Mouse (Mus musculus): ENCODE data around the gene Sec14l5. TPM values are rescaled to one million over a fixed set of nuclear protein-coding genes. Genes with fewer than 3 reads are reported as not detected.
A peak's percentile ranks its signal among the peaks of the same experiment; 100 is the strongest.

Gene Sec14l5
- polyA plus RNA-seq, 1 experiment from 2014 or later: 0.81 TPM

DNA sequence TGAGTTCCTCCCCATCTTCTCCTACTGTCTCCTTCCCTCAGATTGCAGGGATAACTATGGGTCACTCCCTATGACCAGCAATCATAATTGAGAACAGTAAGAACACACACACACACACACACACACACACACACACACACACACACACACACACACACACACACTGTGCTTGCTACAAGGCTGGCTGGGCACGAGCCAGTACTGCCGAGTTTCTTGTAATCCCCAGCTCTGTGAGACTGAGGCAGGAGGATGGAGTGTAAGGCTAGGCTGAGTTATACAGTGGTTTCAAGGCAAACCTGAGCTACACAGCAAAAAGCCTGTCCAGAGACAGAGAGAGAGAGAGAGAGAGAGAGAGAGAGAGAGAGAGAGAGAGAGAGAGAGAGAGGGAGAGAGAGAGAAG is 16.7 kb upstream of the Sec14l5 start:
- Histone ChIP-seq H3K9ac (ENCODE audit: low read length) (no peak overlapping the region), H3K4me1 (ENCODE audit: control insufficient read depth, insufficient read depth, low read length) (peaks cover 8% of the 10 kb centered on the region; the same call in 1 of the 2 replicates), H3K4me2 (ENCODE audit: low read depth) (no peak overlapping the region), H3K27me3 (ENCODE audit: control insufficient read depth, insufficient read depth, low read length) (peaks cover 35% of the 10 kb centered on the region), H3K9me3 (ENCODE audit: control insufficient read depth, low read length) (no peaks in the 10 kb centered on the region), H3K36me3 (ENCODE audit: control insufficient read depth, insufficient read depth, low read length) (no peaks in the 10 kb centered on the region), H3K4me3 (ENCODE audit: low read depth, low read length) (no peak overlapping the region), H3K27ac (ENCODE audit: low read depth, low read length) (no peak overlapping the region)
- DNase-seq (ENCODE audit: low spot score): no peak
- 39% methylated on average over 2 of the region's 2 CpGs for whole genome bisulfite sequencing
- ATAC-seq (ENCODE audit: insufficient read depth, low FRiP score, low TSS enrichment): no peak

DNA sequence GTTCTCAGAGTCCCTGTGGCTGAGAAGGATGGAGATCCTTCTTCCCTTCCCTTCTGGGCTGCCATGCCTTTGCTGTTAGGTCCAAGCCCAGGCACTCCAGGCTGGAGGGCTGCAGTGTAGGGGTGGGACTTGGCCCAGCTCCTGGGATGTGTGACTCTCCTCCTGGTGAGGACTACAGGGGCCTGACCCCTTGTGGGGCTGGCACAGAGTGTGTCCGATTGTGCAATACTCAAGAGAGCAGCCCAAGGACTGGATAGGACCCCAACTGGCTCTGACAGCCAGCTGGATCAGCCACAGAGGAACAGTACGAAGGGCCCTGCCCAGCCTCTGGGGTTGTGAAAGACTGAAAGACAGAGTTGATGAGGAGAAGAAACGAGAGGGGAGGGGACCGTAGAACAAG is 16.1 kb upstream of the Sec14l5 start:
- ATAC-seq (ENCODE audit: insufficient read depth, low FRiP score, low TSS enrichment): no peak
- Histone ChIP-seq H3K27me3 (ENCODE audit: control insufficient read depth, insufficient read depth, low read length) (peaks cover 35% of the 10 kb centered on the region), H3K9me3 (ENCODE audit: control insufficient read depth, low read length) (no peaks in the 10 kb centered on the region), H3K27ac (ENCODE audit: low read depth, low read length) (no peak overlapping the region), H3K36me3 (ENCODE audit: control insufficient read depth, insufficient read depth, low read length) (no peaks in the 10 kb centered on the region), H3K4me3 (ENCODE audit: low read depth, low read length) (no peak overlapping the region), H3K4me1 (ENCODE audit: control insufficient read depth, insufficient read depth, low read length) (peaks cover 8% of the 10 kb centered on the region; the same call in 1 of the 2 replicates), H3K9ac (ENCODE audit: low read length) (no peak overlapping the region), H3K4me2 (ENCODE audit: low read depth) (no peak overlapping the region)
- 6% methylated on average over 4 of the region's 4 CpGs for WGBS
- DNase-seq (ENCODE audit: low spot score): no peak

GRCm38 (mm10) chr16:5131251-5131922 is 15.5 kb upstream of the Sec14l5 start:
- H3K4me3 ChIP-seq (ENCODE audit: low read depth, low read length): no peak overlapping the region

DNA sequence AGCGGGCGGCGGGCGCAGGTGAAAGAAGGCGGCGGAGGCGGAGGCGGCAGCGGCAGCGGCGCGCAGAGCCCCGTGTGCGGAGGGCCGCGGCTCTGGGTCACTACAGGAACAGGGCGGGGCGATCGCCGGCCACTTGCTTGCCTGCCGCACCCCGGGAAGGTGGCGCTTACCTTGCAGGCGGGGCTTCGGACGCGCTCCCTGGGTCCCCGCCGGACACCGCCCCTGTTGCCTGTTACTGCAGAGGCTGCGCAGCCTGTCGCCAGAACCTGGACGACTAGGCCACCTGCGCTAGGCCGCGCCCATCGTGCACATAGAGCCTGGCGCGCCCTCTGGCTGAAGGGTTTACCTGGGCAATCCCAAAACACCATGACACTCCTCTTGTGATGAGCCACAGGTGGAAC is 14.5 kb upstream of the Sec14l5 start, which contains the start of gene Ppl:
Gene Ppl (minus strand): TSS at position 21 of the 401 bp plus-strand sequence.
- H3K9ac ChIP-seq (ENCODE audit: low read length): no peak within 1 kb of the TSS
- peak within 1 kb of the TSS; percentile 27 for H3K4me3 ChIP-seq (ENCODE audit: low read depth, low read length)
- peaks cover 35% of the 10 kb centered on the region for H3K27me3 ChIP-seq (ENCODE audit: control insufficient read depth, insufficient read depth, low read length)
- DNase-seq (ENCODE audit: low spot score): no peak
- H3K9me3 ChIP-seq (ENCODE audit: control insufficient read depth, low read length): no peaks in the 10 kb centered on the region
- H3K27ac ChIP-seq (ENCODE audit: low read depth, low read length): no peak within 1 kb of the TSS
- H3K4me2 ChIP-seq (ENCODE audit: low read depth): peak within 1 kb of the TSS; percentile 39
- no peaks in the 10 kb centered on the region for H3K36me3 ChIP-seq (ENCODE audit: control insufficient read depth, insufficient read depth, low read length)
- WGBS: under 1% methylated on average over 39 of the region's 39 CpGs
- no peak for ATAC-seq (ENCODE audit: insufficient read depth, low FRiP score, low TSS enrichment)
- peaks cover 8% of the 10 kb centered on the region; the same call in 1 of the 2 replicates for H3K4me1 ChIP-seq (ENCODE audit: control insufficient read depth, insufficient read depth, low read length)

More at GRCm38 (mm10) chr16:5131251-5131922, 15.5 kb upstream of the Sec14l5 start:
- Histone ChIP-seq H3K36me3 (ENCODE audit: control insufficient read depth, insufficient read depth, low read length) (no peaks in the 10 kb centered on the region), H3K4me1 (ENCODE audit: control insufficient read depth, insufficient read depth, low read length) (peaks cover 8% of the 10 kb centered on the region; the same call in 1 of the 2 replicates), H3K27ac (ENCODE audit: low read depth, low read length) (no peak overlapping the region), H3K27me3 (ENCODE audit: control insufficient read depth, insufficient read depth, low read length) (peaks cover 35% of the 10 kb centered on the region), H3K9ac (ENCODE audit: low read length) (no peak overlapping the region), H3K4me2 (ENCODE audit: low read depth) (no peak overlapping the region), H3K9me3 (ENCODE audit: control insufficient read depth, low read length) (no peaks in the 10 kb centered on the region)
- ATAC-seq (ENCODE audit: insufficient read depth, low FRiP score, low TSS enrichment) (no peak), DNase-seq (ENCODE audit: low spot score) (no peak)
- 2% methylated on average over 25 of the region's 25 CpGs for WGBS

- H3K9me3 ChIP-seq (ENCODE audit: control insufficient read depth, low read length): no peaks in the 10 kb centered on the region
- H3K36me3 ChIP-seq (ENCODE audit: control insufficient read depth, insufficient read depth, low read length): no peaks in the 10 kb centered on the region
- no peak overlapping the region for H3K4me2 ChIP-seq (ENCODE audit: low read depth)
- peaks cover 8% of the 10 kb centered on the region; the same call in 1 of the 2 replicates for H3K4me1 ChIP-seq (ENCODE audit: control insufficient read depth, insufficient read depth, low read length)
- no peak overlapping the region for H3K27ac ChIP-seq (ENCODE audit: low read depth, low read length)
- ATAC-seq (ENCODE audit: insufficient read depth, low FRiP score, low TSS enrichment) (no peak), DNase-seq (ENCODE audit: low spot score) (no peak)
- H3K27me3 ChIP-seq (ENCODE audit: control insufficient read depth, insufficient read depth, low read length): peaks cover 35% of the 10 kb centered on the region
- H3K4me3 ChIP-seq (ENCODE audit: low read depth, low read length): no peak overlapping the region
- no peak overlapping the region for H3K9ac ChIP-seq (ENCODE audit: low read length)
- 86% methylated on average over 14 of the region's 14 CpGs for WGBS
Measured at GRCm38 (mm10) chr16:5134623-5135330, 12.1 kb upstream of the Sec14l5 start.

- H3K4me2 ChIP-seq (ENCODE audit: low read depth): no peak overlapping the region
- ATAC-seq (ENCODE audit: insufficient read depth, low FRiP score, low TSS enrichment): no peak
- H3K36me3 ChIP-seq (ENCODE audit: control insufficient read depth, insufficient read depth, low read length): no peaks in the 10 kb centered on the region
- no peaks in the 10 kb centered on the region for H3K9me3 ChIP-seq (ENCODE audit: control insufficient read depth, low read length)
- no peak overlapping the region for H3K27ac ChIP-seq (ENCODE audit: low read depth, low read length)
- DNase-seq (ENCODE audit: low spot score): no peak
- WGBS: 65% methylated on average over 8 of the region's 8 CpGs
- H3K9ac ChIP-seq (ENCODE audit: low read length): no peak overlapping the region
- peaks cover 8% of the 10 kb centered on the region; the same call in 1 of the 2 replicates for H3K4me1 ChIP-seq (ENCODE audit: control insufficient read depth, insufficient read depth, low read length)
- no peak overlapping the region for H3K4me3 ChIP-seq (ENCODE audit: low read depth, low read length)
- H3K27me3 ChIP-seq (ENCODE audit: control insufficient read depth, insufficient read depth, low read length): peaks cover 29% of the 10 kb centered on the region
Measured at GRCm38 (mm10) chr16:5135551-5136261, 11.2 kb upstream of the Sec14l5 start.

- H3K9ac ChIP-seq (ENCODE audit: low read length): no peak overlapping the region
- WGBS: 5% methylated on average over 4 of the region's 4 CpGs
- H3K27me3 ChIP-seq (ENCODE audit: control insufficient read depth, insufficient read depth, low read length): peaks cover 21% of the 10 kb centered on the region
- no peaks in the 10 kb centered on the region for H3K36me3 ChIP-seq (ENCODE audit: control insufficient read depth, insufficient read depth, low read length)
- H3K9me3 ChIP-seq (ENCODE audit: control insufficient read depth, low read length): no peaks in the 10 kb centered on the region
- ATAC-seq (ENCODE audit: insufficient read depth, low FRiP score, low TSS enrichment): no peak
- no peak overlapping the region for H3K27ac ChIP-seq (ENCODE audit: low read depth, low read length)
- H3K4me2 ChIP-seq (ENCODE audit: low read depth): no peak overlapping the region
- no peak for DNase-seq (ENCODE audit: low spot score)
- peaks cover 8% of the 10 kb centered on the region; the same call in 1 of the 2 replicates for H3K4me1 ChIP-seq (ENCODE audit: control insufficient read depth, insufficient read depth, low read length)
- no peak overlapping the region for H3K4me3 ChIP-seq (ENCODE audit: low read depth, low read length)
Measured at GRCm38 (mm10) chr16:5136505-5136904, 10.4 kb upstream of the Sec14l5 start.

DNA sequence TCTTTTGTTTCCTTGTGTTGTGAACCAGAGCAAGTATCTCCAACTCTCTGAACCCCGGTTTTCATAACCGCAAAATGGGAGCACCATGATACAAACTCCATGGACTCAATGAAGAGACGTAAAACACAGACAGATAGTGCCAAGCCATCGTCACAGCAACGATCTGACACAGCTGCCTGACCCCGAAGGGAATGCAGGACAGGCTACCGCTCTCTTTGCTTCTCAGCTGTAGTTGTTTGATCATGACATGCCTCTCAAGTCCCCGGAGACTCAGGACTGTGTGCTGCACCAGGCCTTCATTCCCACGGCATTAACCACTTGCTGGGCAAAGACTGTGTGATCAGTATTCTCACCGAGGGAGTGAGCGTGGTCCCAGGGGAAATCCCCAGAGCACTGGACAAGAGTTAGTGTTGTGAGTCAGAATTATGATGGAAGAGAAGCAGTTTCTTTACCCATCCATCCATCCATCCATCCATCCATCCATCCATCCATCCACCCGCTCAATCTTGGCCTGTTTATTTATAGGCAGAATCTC is 9.8 kb upstream of the Sec14l5 start:
- WGBS: 38% methylated on average over 12 of the region's 12 CpGs
- peaks cover 15% of the 10 kb centered on the region for H3K27me3 ChIP-seq (ENCODE audit: control insufficient read depth, insufficient read depth, low read length)
- DNase-seq (ENCODE audit: low spot score): no peak
- H3K4me3 ChIP-seq (ENCODE audit: low read depth, low read length): no peak overlapping the region
- H3K36me3 ChIP-seq (ENCODE audit: control insufficient read depth, insufficient read depth, low read length): no peaks in the 10 kb centered on the region
- H3K9ac ChIP-seq (ENCODE audit: low read length): no peak overlapping the region
- H3K4me2 ChIP-seq (ENCODE audit: low read depth): no peak overlapping the region
- no peaks in the 10 kb centered on the region for H3K9me3 ChIP-seq (ENCODE audit: control insufficient read depth, low read length)
- ATAC-seq (ENCODE audit: insufficient read depth, low FRiP score, low TSS enrichment): no peak
- peaks cover 6% of the 10 kb centered on the region; the same call in 1 of the 2 replicates for H3K4me1 ChIP-seq (ENCODE audit: control insufficient read depth, insufficient read depth, low read length)
- no peak overlapping the region for H3K27ac ChIP-seq (ENCODE audit: low read depth, low read length)
